Mouse (Mus musculus) heart, embryonic 11.5 days (tissue): ENCODE results near the gene Otud7a. TPM values are rescaled to one million over a fixed set of nuclear protein-coding genes. Genes with fewer than 3 reads are reported as not detected.
A peak's percentile ranks its signal among the peaks of the same experiment; 100 is the strongest.
"Not testable (repeated sequence)": the region's sequence is repeated elsewhere in the genome, so short reads cannot be mapped to it uniquely, and the experiment has no call there.

Experiments used
- ATAC-seq: fragments of 200-750 bp; cut with Nextera tagmentation; replicated peaks from 2 replicates; pipeline ENCODE4 v1.8.0; 2017; ENCODE audit warnings: moderate library complexity; ENCODE audit not compliant: insufficient number of reproducible peaks, low FRiP score, low TSS enrichment
- H3K27ac ChIP-seq: fragments of 300-500 bp; sonication (generic); 2 replicates; pipeline ENCODE4 v1.5.1; 2014; ENCODE audit warnings: mild to moderate bottlenecking, low read depth, low read length
- H3K27me3 ChIP-seq: fragments of 300-500 bp; sonication (generic); 2 replicates; pipeline ENCODE4 v1.6.1; 2014; ENCODE audit warnings: mild to moderate bottlenecking, low read length, mixed read lengths; ENCODE audit not compliant: control insufficient read depth, insufficient read depth
- H3K36me3 ChIP-seq: fragments of 300-500 bp; sonication (generic); 2 replicates; pipeline ENCODE4 v1.6.1; 2014; ENCODE audit warnings: mild to moderate bottlenecking, low read length, moderate library complexity, mixed read lengths; ENCODE audit not compliant: control insufficient read depth, insufficient read depth
- H3K4me1 ChIP-seq: fragments of 300-500 bp; sonication (generic); 2 replicates; pipeline ENCODE4 v1.6.1; 2014; ENCODE audit warnings: low read length; ENCODE audit not compliant: control insufficient read depth, insufficient read depth
- H3K4me2 ChIP-seq: fragments of 300-500 bp; sonication (generic); 2 replicates; pipeline ENCODE4 v1.6.1; 2014; ENCODE audit warnings: mild to moderate bottlenecking, moderate library complexity
- H3K4me3 ChIP-seq: fragments of 300-500 bp; sonication (generic); 2 replicates; pipeline ENCODE4 v1.5.1; 2014; ENCODE audit warnings: low read depth, low read length
- H3K9ac ChIP-seq: fragments of 300-500 bp; sonication (generic); 2 replicates; pipeline ENCODE4 v1.6.1; 2014; ENCODE audit warnings: mild to moderate bottlenecking, low read depth, low read length, moderate library complexity
- H3K9me3 ChIP-seq: fragments of 300-500 bp; sonication (generic); replicated peaks from 2 replicates; pipeline ENCODE4 v1.6.1; 2016; ENCODE audit warnings: low read length; ENCODE audit not compliant: control insufficient read depth
- WGBS: fragments of 180-500 bp; shearing (Covaris S2); extraction: QIAGEN DNeasy Blood & Tissue Kit; methylation state at CpG from one replicate; pipeline ENCODE4 v1.1.7; 2014; ENCODE audit not compliant: insufficient replicate concordance; 5-methylcytosine and 5-hydroxymethylcytosine counted together
- polyA plus RNA-seq: library from polyadenylated mRNA; unstranded; fragments of >200 nt; fragmentation: Nextera tagmentation; extraction: Ambion mirVana; gene quantifications from 2 replicates; pipeline ENCODE4 v1.2.1, GENCODE M21; 2014

Otud7a gene
- polyA plus RNA-seq, 1 experiment from 2014 or later: 0.17 TPM

GRCm38 (mm10) chr7:63660261-63660660 lies 215.7 kb downstream of the Otud7a start:
- H3K9ac ChIP-seq: no peak overlapping the region
- no peak overlapping the region for H3K27ac ChIP-seq
- H3K36me3 ChIP-seq: no peaks in the 10 kb centered on the region
- ATAC-seq: no peak
- H3K4me2 ChIP-seq: no peak overlapping the region
- no peak overlapping the region for H3K4me3 ChIP-seq
- 0 out of 2 replicates have a peak, but pooled peaks cover 2% of the 10 kb centered on the region for H3K9me3 ChIP-seq
- no peaks in the 10 kb centered on the region for H3K27me3 ChIP-seq
- H3K4me1 ChIP-seq: no peaks in the 10 kb centered on the region
- WGBS: 72% methylated on average over 1 of the region's 1 CpGs

- Histone ChIP-seq H3K4me3 (no peak overlapping the region), H3K27ac (no peak overlapping the region), H3K36me3 (no peaks in the 10 kb centered on the region), H3K27me3 (no peaks in the 10 kb centered on the region), H3K9ac (no peak overlapping the region), H3K4me1 (no peaks in the 10 kb centered on the region), H3K4me2 (no peak overlapping the region), H3K9me3 (0 out of 2 replicates have a peak, but pooled peaks cover under 1% of the 10 kb centered on the region)
- no peak for ATAC-seq
- 83% methylated on average over 3 of the region's 3 CpGs for WGBS
Observed at GRCm38 (mm10) chr7:63662757-63663156, 218.2 kb downstream of the Otud7a start.

GRCm38 (mm10) chr7:63665496-63665895 lies 220.9 kb downstream of the Otud7a start:
- H3K27ac ChIP-seq: no peak overlapping the region
- H3K36me3 ChIP-seq: no peaks in the 10 kb centered on the region
- no peak for ATAC-seq
- no peaks in the 10 kb centered on the region for H3K4me1 ChIP-seq
- no peak overlapping the region for H3K9ac ChIP-seq
- 76% methylated on average over 3 of the region's 3 CpGs for WGBS
- no peak overlapping the region for H3K4me2 ChIP-seq
- H3K9me3 ChIP-seq: no peaks in the 10 kb centered on the region
- no peaks in the 10 kb centered on the region for H3K27me3 ChIP-seq
- H3K4me3 ChIP-seq: no peak overlapping the region

- no peaks in the 10 kb centered on the region for H3K27me3 ChIP-seq
- WGBS: 72% methylated on average over 15 of the region's 15 CpGs
- H3K27ac ChIP-seq: no peak overlapping the region
- no peak overlapping the region for H3K9ac ChIP-seq
- H3K4me3 ChIP-seq: no peak overlapping the region
- no peaks in the 10 kb centered on the region for H3K4me1 ChIP-seq
- ATAC-seq: no peak
- no peaks in the 10 kb centered on the region for H3K9me3 ChIP-seq
- H3K36me3 ChIP-seq: no peaks in the 10 kb centered on the region
- no peak overlapping the region for H3K4me2 ChIP-seq
Observed at GRCm38 (mm10) chr7:63667986-63668741, 223.6 kb downstream of the Otud7a start.

- no peaks in the 10 kb centered on the region for H3K36me3 ChIP-seq
- H3K4me2 ChIP-seq: no peak overlapping the region
- no peaks in the 10 kb centered on the region for H3K9me3 ChIP-seq
- no peak overlapping the region for H3K27ac ChIP-seq
- WGBS: 82% methylated on average over 14 of the region's 14 CpGs
- no peaks in the 10 kb centered on the region for H3K4me1 ChIP-seq
- peaks cover 2% of the 10 kb centered on the region; the same call in 1 of the 2 replicates for H3K27me3 ChIP-seq
- H3K4me3 ChIP-seq: no peak overlapping the region
- no peak overlapping the region for H3K9ac ChIP-seq
- no peak for ATAC-seq
Observed at GRCm38 (mm10) chr7:63668951-63669350, 224.4 kb downstream of the Otud7a start.

- not testable (repeated sequence) for H3K27me3 ChIP-seq, H3K27ac ChIP-seq, H3K9ac ChIP-seq, H3K4me2 ChIP-seq, H3K4me1 ChIP-seq, H3K4me3 ChIP-seq, H3K36me3 ChIP-seq, ATAC-seq, H3K9me3 ChIP-seq
- WGBS: 62% methylated on average over 1 of the region's 1 CpGs
Observed at GRCm38 (mm10) chr7:63670911-63671310, 226.4 kb downstream of the Otud7a start.

- peaks cover 4% of the 10 kb centered on the region for H3K4me1 ChIP-seq
- 8% methylated on average over 3 of the region's 3 CpGs for WGBS
- H3K36me3 ChIP-seq: no peaks in the 10 kb centered on the region
- no peak overlapping the region for H3K27ac ChIP-seq
- H3K4me3 ChIP-seq: no peak overlapping the region
- peaks cover 2% of the 10 kb centered on the region; the same call in 1 of the 2 replicates for H3K27me3 ChIP-seq
- ATAC-seq: peak; percentile 53; the same call in 1 of the 2 replicates
- no peak overlapping the region for H3K4me2 ChIP-seq
- no peaks in the 10 kb centered on the region for H3K9me3 ChIP-seq
- no peak overlapping the region for H3K9ac ChIP-seq
Observed at GRCm38 (mm10) chr7:63671904-63672303, 227.4 kb downstream of the Otud7a start.

GRCm38 (mm10) chr7:63676631-63677030 lies 232.1 kb downstream of the Otud7a start:
- Histone ChIP-seq H3K4me3 (no peak overlapping the region), H3K27me3 (peaks cover 2% of the 10 kb centered on the region; the same call in 1 of the 2 replicates), H3K9ac (no peak overlapping the region), H3K9me3 (no peaks in the 10 kb centered on the region), H3K36me3 (no peaks in the 10 kb centered on the region), H3K4me2 (no peak overlapping the region), H3K4me1 (peaks cover 15% of the 10 kb centered on the region), H3K27ac (peak overlapping the region; percentile 54; the same call in 1 of the 2 replicates)
- WGBS: 61% methylated on average over 5 of the region's 5 CpGs
- ATAC-seq: no peak

- WGBS: 12% methylated on average over 2 of the region's 2 CpGs
- ATAC-seq: peak; percentile 50; the same call in 1 of the 2 replicates
Observed at GRCm38 (mm10) chr7:63677149-63677548, 232.6 kb downstream of the Otud7a start.

More at GRCm38 (mm10) chr7:63677149-63677548, 232.6 kb downstream of the Otud7a start:
- no peak overlapping the region for H3K4me3 ChIP-seq
- H3K27me3 ChIP-seq: peaks cover 2% of the 10 kb centered on the region; the same call in 1 of the 2 replicates
- H3K9me3 ChIP-seq: no peaks in the 10 kb centered on the region
- H3K4me2 ChIP-seq: no peak overlapping the region
- peaks cover 15% of the 10 kb centered on the region for H3K4me1 ChIP-seq
- peak overlapping the region; percentile 59; the same call in 1 of the 2 replicates for H3K27ac ChIP-seq
- H3K9ac ChIP-seq: no peak overlapping the region
- no peaks in the 10 kb centered on the region for H3K36me3 ChIP-seq
